Mouse (Mus musculus) hindbrain, postnatal 0 days (tissue): ENCODE data around the gene Olfr1411. TPM values are rescaled to one million over a fixed set of nuclear protein-coding genes. Genes with fewer than 3 reads are reported as not detected.
A peak's percentile ranks its signal among the peaks of the same experiment; 100 is the strongest.

Experiments
- ATAC-seq: fragments of 200-750 bp; cut with Nextera tagmentation; 2 replicates; pipeline ENCODE4 v1.8.0; 2017; ENCODE audit warnings: mild to moderate bottlenecking, moderate TSS enrichment, moderate library complexity
- DNase-seq: peaks from one replicate; pipeline ENCODE4 v3.0.0-alpha.2; 2015; ENCODE audit warnings: low spot score
- H3K27ac ChIP-seq: fragments of 300-500 bp; sonication (generic); 2 replicates; pipeline ENCODE4 v1.5.1; 2014; ENCODE audit warnings: mild to moderate bottlenecking
- H3K27me3 ChIP-seq: fragments of 300-500 bp; sonication (generic); 2 replicates; pipeline ENCODE4 v1.6.1; 2014; ENCODE audit warnings: low read length, mixed read lengths; ENCODE audit not compliant: insufficient read depth
- H3K36me3 ChIP-seq: fragments of 300-500 bp; sonication (generic); 2 replicates; pipeline ENCODE4 v1.6.1; 2014; ENCODE audit warnings: low read length, mixed read lengths; ENCODE audit not compliant: insufficient read depth
- H3K4me1 ChIP-seq: fragments of 300-500 bp; sonication (generic); 2 replicates; pipeline ENCODE4 v1.6.1; 2014; ENCODE audit warnings: antibody characterized with exemption, low read length, mixed read lengths; ENCODE audit not compliant: insufficient read depth
- H3K4me2 ChIP-seq: fragments of 300-500 bp; sonication (generic); 2 replicates; pipeline ENCODE4 v1.6.1; 2014; ENCODE audit warnings: low read depth, mild to moderate bottlenecking, low read length, moderate library complexity, mixed read lengths
- H3K4me3 ChIP-seq: fragments of 300-500 bp; sonication (generic); 2 replicates; pipeline ENCODE4 v1.5.1; 2014; ENCODE audit warnings: low read length
- H3K9ac ChIP-seq: fragments of 300-500 bp; sonication (generic); replicated peaks from 2 replicates; pipeline ENCODE4 v1.6.1; 2014; ENCODE audit warnings: mild to moderate bottlenecking, low read length, moderate library complexity, mixed read lengths
- H3K9me3 ChIP-seq: fragments of 300-500 bp; sonication (generic); 2 replicates; pipeline ENCODE4 v1.6.1; 2016; ENCODE audit warnings: low read length, mixed read lengths
- CTCF ChIP-seq: IDR thresholded peaks from 2 replicates; pipeline ENCODE4 v1.5.1; 2016; ENCODE audit warnings: antibody characterized with exemption, control low read depth, low read depth
- WGBS: fragments of 180-500 bp; shearing (Covaris S2); extraction: QIAGEN DNeasy Blood & Tissue Kit; methylation state at CpG from one replicate; pipeline ENCODE4 v1.1.7; 2014; 5-methylcytosine and 5-hydroxymethylcytosine counted together
- polyA plus RNA-seq: library from polyadenylated mRNA; unstranded; fragments of >200 nt; fragmentation: Nextera tagmentation; extraction: Ambion mirVana; gene quantifications from 2 replicates; pipeline ENCODE4 v1.2.1, GENCODE M21; 2015
- total RNA-seq: library from RNA; depleted of rRNA; stranded (reverse); fragments of >200 nt; gene quantifications from 2 replicates; pipeline ENCODE4 v1.2.3, GENCODE M21; 2014

Olfr1411 gene
- total and polyA plus RNA-seq, 2 experiments from 2014 or later, result not detected

DNA sequence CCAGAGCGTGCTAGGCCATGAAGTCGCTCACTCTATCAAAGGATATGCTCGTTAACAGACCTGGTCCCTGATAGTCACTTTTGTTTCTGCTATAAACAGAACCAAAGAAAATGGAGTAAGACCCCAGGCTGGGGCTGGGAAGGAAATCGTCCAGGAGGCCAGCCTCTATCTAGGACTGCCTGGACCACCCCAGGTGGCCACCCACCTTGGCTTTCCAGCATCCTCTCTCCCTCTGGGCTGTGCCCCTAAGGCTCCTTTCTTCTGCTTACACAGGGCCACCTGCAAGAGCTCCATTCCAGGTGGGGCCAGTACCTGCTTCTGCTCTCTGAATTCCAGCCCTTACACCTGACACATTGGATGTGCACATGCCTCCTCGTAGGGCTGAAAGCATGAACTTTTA, 38.0 kb downstream of the Olfr1411 start:
- no peak for TF ChIP-seq CTCF
- Histone ChIP-seq H3K4me3 (no peak overlapping the region), H3K4me2 (no peak overlapping the region), H3K27me3 (no peaks in the 10 kb centered on the region), H3K4me1 (no peaks in the 10 kb centered on the region), H3K27ac (no peak overlapping the region), H3K9ac (no peak overlapping the region), H3K9me3 (no peaks in the 10 kb centered on the region), H3K36me3 (peaks cover 7% of the 10 kb centered on the region; the same call in 1 of the 2 replicates)
- ATAC-seq (no peak), DNase-seq (no peak)
- 76% methylated on average over 5 of the region's 5 CpGs for WGBS

DNA sequence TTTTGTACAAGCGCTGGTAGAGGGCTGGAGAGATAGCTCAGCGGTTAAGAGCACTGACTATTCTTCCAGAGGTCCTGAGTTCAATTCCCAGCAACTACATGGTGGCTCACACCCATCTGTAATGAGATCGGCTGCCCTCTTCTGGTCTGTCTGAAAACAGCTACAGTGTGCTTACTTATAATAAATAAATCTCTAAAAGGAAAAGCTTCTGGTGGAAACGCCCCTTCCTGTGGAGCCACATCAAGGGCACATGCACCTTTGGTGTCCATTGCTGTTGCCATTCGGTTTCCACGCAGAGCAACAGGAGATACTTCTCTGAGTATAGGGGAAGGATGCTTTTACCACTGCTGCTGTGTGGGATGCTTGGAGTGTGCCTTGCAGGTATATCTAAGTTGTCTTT, 38.7 kb downstream of the Olfr1411 start:
- Histone ChIP-seq H3K9ac (no peak overlapping the region), H3K27ac (no peak overlapping the region), H3K36me3 (peaks cover 13% of the 10 kb centered on the region), H3K9me3 (no peaks in the 10 kb centered on the region), H3K4me1 (no peaks in the 10 kb centered on the region), H3K27me3 (no peaks in the 10 kb centered on the region), H3K4me2 (no peak overlapping the region), H3K4me3 (no peak overlapping the region)
- WGBS, result 76% methylated on average over 6 of the region's 6 CpGs
- TF ChIP-seq CTCF, result no peak
- DNase-seq (no peak), ATAC-seq (no peak)

DNA sequence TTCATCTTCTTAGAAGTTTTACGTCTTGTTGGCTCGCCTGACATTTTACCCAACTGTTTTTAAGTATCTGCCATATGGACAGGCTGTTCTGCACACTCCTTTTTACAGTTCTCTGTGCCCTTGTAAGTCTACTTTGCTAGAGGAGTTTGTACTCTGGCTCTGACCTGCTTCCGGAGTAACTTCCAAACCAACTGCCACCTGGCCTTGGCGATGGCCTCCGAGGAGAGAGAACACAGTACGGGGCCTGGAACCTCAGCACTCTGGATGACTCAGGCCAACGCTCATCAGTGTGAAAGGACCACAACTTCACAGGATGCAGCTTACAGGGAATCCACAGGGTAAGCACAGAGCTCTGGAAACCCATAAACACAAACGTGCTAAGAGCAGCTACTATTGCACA, 39.5 kb downstream of the Olfr1411 start:
- no peak overlapping the region for H3K4me2 ChIP-seq
- DNase-seq (no peak), ATAC-seq (no peak)
- H3K9ac ChIP-seq, result no peak overlapping the region
- no peaks in the 10 kb centered on the region for H3K9me3 ChIP-seq
- no peak overlapping the region for H3K4me3 ChIP-seq
- H3K27ac ChIP-seq, result no peak overlapping the region
- H3K4me1 ChIP-seq, result no peaks in the 10 kb centered on the region
- no peak for TF ChIP-seq CTCF
- H3K36me3 ChIP-seq, result peaks cover 21% of the 10 kb centered on the region
- no peaks in the 10 kb centered on the region for H3K27me3 ChIP-seq
- WGBS, result 83% methylated on average over 8 of the region's 8 CpGs

DNA sequence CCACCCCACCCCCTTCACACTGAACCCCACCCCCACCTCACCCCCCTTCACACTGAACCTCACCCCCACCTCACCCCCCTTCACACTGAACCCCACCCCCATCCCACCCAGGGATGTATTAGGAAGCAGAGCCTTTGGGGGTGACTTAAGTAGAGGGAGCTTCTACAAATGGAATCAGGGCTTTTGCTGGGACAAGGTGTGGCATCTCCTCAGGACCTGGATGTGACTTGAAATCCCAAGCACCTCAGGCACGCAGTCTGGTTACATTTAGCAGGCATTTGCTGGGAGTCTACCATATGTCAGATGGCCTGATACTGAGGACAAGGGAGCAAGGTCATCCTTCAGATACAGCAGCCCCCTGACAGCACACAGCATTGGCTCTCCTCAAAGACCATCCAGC, 40.4 kb downstream of the Olfr1411 start:
- ATAC-seq (no peak), DNase-seq (no peak)
- Histone ChIP-seq H3K9me3 (no peaks in the 10 kb centered on the region), H3K4me1 (no peaks in the 10 kb centered on the region), H3K4me3 (no peak overlapping the region), H3K9ac (no peak overlapping the region), H3K4me2 (no peak overlapping the region), H3K27ac (peak overlapping the region; percentile 56; the same call in 1 of the 2 replicates), H3K36me3 (peaks cover 21% of the 10 kb centered on the region), H3K27me3 (no peaks in the 10 kb centered on the region)
- no peak for TF ChIP-seq CTCF
- WGBS, result 29% methylated on average over 1 of the region's 1 CpGs

DNA sequence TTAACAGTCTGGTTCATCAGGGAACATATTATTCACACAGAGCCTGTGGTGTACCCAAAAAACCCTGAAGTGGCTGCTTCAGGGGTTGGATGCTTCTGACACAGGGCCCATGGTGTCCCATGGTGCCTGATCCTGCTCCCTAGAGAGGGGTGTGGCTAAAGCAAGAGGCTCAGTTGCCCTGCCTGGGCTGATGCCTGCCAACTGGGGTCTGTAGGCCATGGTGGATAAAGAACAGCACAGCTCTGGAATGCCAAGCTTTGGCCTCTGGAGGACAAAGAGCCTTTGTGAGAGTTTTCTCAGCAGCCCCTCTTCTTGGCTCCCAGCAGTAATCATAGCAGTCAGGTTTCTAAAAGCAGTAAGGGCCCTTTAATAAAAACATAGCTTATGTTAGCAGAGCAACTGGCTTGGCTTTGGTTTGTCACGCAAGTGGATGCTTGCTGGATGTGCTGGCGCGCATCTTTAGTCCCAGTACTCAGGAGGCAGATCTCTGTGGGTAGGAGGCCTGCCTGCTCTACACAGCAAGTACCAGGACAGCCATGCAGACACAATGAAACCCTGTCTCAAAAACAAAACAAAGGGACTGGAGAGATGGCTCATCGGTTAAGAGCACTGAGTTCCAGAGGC, 40.9 kb downstream of the Olfr1411 start:
- TF ChIP-seq CTCF, result no peak
- peak overlapping the region; percentile 56; the same call in 1 of the 2 replicates for H3K27ac ChIP-seq
- no peak overlapping the region for H3K4me3 ChIP-seq
- peak; percentile 56 for DNase-seq
- peak; percentile 86 for ATAC-seq
- H3K9me3 ChIP-seq, result no peaks in the 10 kb centered on the region
- H3K36me3 ChIP-seq, result peaks cover 21% of the 10 kb centered on the region
- H3K4me1 ChIP-seq, result 0 out of 2 replicates have a peak, but pooled peaks cover 1% of the 10 kb centered on the region
- no peak overlapping the region for H3K9ac ChIP-seq
- whole genome bisulfite sequencing, result 34% methylated on average over 4 of the region's 4 CpGs
- no peak overlapping the region for H3K4me2 ChIP-seq
- no peaks in the 10 kb centered on the region for H3K27me3 ChIP-seq

DNA sequence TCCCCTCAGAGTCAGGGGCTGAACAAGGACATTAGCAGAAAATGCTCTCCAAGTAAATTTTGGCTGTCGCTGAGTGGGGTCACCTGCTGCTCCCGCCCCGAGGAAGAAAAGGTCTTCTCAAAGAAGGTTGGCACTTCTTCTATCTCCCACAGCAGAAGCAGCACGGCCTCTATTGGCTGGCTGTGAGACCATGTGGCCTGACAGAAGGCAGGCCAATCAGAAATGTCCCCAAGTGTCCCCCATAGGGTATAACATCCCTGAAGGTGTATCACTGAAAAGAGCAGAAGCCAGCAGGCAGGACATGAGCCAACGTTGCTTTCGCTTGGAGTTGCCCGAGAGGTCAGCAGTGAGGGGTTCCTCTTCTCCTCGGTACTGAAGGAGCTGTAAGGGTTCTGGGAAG, 41.8 kb downstream of the Olfr1411 start:
- DNase-seq (no peak), ATAC-seq (no peak)
- Histone ChIP-seq H3K9ac (no peak overlapping the region), H3K27me3 (no peaks in the 10 kb centered on the region), H3K4me3 (no peak overlapping the region), H3K9me3 (no peaks in the 10 kb centered on the region), H3K4me2 (no peak overlapping the region), H3K27ac (peak overlapping the region; percentile 56; the same call in 1 of the 2 replicates), H3K36me3 (peaks cover 21% of the 10 kb centered on the region), H3K4me1 (0 out of 2 replicates have a peak, but pooled peaks cover 7% of the 10 kb centered on the region)
- TF ChIP-seq CTCF, result no peak
- 77% methylated on average over 8 of the region's 8 CpGs for WGBS

DNA sequence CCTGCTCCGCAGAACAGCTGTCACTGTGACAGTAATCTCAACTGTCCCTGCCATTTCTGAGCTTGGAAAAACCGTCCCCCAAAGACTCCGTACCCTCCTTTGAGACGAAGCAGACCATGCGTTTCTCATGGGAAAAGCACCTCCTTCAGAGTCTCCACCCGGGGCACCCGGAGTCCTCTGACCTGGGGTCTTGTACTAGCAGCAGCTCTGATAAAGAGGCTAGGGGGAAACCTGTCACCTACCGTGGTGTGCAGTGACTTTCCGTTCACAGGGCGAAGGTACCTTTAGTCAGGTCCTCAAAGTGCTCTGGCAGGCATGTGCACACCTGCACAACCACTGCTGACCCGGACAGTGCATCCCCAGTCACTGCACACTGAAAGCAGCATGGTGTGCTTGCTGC, 42.5 kb downstream of the Olfr1411 start:
- no peak for ATAC-seq
- Histone ChIP-seq H3K27ac (no peak overlapping the region), H3K9ac (no peak overlapping the region), H3K36me3 (peaks cover 21% of the 10 kb centered on the region), H3K4me2 (no peak overlapping the region), H3K4me3 (no peak overlapping the region), H3K9me3 (no peaks in the 10 kb centered on the region), H3K4me1 (0 out of 2 replicates have a peak, but pooled peaks cover 7% of the 10 kb centered on the region), H3K27me3 (no peaks in the 10 kb centered on the region)
- no peak for DNase-seq
- 96% methylated on average over 11 of the region's 11 CpGs for WGBS
- no peak for TF ChIP-seq CTCF
